Mouse (Mus musculus) liver, adult (tissue): ENCODE measurements around the gene Neu1.
"Not testable (repeated sequence)": the region's sequence is repeated elsewhere in the genome, so short reads cannot be mapped to it uniquely, and the experiment has no call there.

Source experiments
- GATA4 ChIP-seq: IDR thresholded peaks from 2 replicates; pipeline ENCODE4 v1.6.1; 2014; ENCODE audit warnings: mild to moderate bottlenecking, low read length; ENCODE audit not compliant: insufficient replicate concordance

Neu1 gene

GRCm38 (mm10) chr17:34954831-34955230 is 23.8 kb downstream of the Neu1 start:
- TF ChIP-seq GATA4: no peak

GRCm38 (mm10) chr17:34955884-34956283 is 24.8 kb downstream of the Neu1 start:
- TF ChIP-seq GATA4: no peak

GRCm38 (mm10) chr17:34956340-34956739 is 25.3 kb downstream of the Neu1 start:
- no peak for TF ChIP-seq GATA4

GRCm38 (mm10) chr17:34959130-34959778 is 28.2 kb downstream of the Neu1 start, which contains the start of gene Hspa1b:
Gene Hspa1b (minus strand): TSS chr17:34959238.
- TF ChIP-seq GATA4: peak; percentile 21; the same call in 1 of the 2 replicates

- TF ChIP-seq GATA4: no peak
Measured at GRCm38 (mm10) chr17:34959881-34960515, 28.9 kb downstream of the Neu1 start.

GRCm38 (mm10) chr17:34960702-34961493 is 29.8 kb downstream of the Neu1 start:
- TF ChIP-seq GATA4: no peak

GRCm38 (mm10) chr17:34962125-34962524 is 31.1 kb downstream of the Neu1 start:
- TF ChIP-seq GATA4: no peak

GRCm38 (mm10) chr17:34962841-34963240 is 31.8 kb downstream of the Neu1 start:
- TF ChIP-seq GATA4: no peak

- TF ChIP-seq GATA4: no peak
Measured at GRCm38 (mm10) chr17:34964640-34965049, 33.6 kb downstream of the Neu1 start.

GRCm38 (mm10) chr17:34965627-34966026 is 34.6 kb downstream of the Neu1 start:
- peak; percentile 38; the same call in 1 of the 2 replicates for TF ChIP-seq GATA4

- TF ChIP-seq GATA4: not testable (repeated sequence)
Measured at GRCm38 (mm10) chr17:34969822-34970221, 38.8 kb downstream of the Neu1 start, which contains the start of gene Gm20481. Gene Gm20481 (plus strand): TSS chr17:34969912.

GRCm38 (mm10) chr17:34972069-34972749 is 41.2 kb downstream of the Neu1 start, which contains the start of the genes Hspa1a and Hspa1l:
Gene Hspa1a (minus strand): TSS chr17:34972156.
Gene Hspa1l (plus strand): TSS chr17:34972703.
- TF ChIP-seq GATA4: not testable (repeated sequence)

GRCm38 (mm10) chr17:34975581-34976492 is 44.8 kb downstream of the Neu1 start:
- no peak for TF ChIP-seq GATA4

- no peak for TF ChIP-seq GATA4
Measured at GRCm38 (mm10) chr17:34977000-34977399, 45.9 kb downstream of the Neu1 start.
